Mouse (Mus musculus) retina, postnatal 7 days (tissue): ENCODE measurements at regions not wholly inside any gene's neighbourhood (a gene's known extent, or its start where the extent isn't known, plus 50 kb on each side); places are given as distances from the start of the nearest gene placed in this dataset.

ENCODE experiments used
- DNase-seq: peaks from one replicate; pipeline ENCODE4 v3.0.0-alpha.2; 2012; ENCODE audit warnings: low read depth, low spot score

DNA sequence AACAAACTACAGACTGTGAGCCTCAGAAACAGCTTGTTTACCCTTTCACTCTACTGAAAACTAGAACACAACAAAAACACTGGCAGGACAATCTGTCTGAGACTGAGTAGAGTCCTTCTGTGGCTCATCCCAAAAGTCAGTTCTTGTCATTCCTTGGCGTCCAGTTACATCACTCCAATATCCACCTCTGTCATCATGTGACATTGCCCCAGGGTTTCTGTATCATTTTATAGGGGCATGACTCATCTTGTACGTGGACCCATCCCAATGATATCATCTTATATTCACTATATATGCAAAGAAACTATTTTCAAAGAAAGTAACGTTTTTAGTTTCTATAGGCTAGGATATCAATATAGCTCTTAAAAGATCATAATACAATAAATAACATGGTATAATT is 152.3 kb downstream of the Dkk2 start:
- DNase-seq: no peak

- DNase-seq: no peak
Measured at GRCm38 (mm10) chr3:132257834-132258233, 172.7 kb downstream of the Dkk2 start.

- DNase-seq: no peak
Measured at GRCm38 (mm10) chr3:132269641-132270040, 184.5 kb downstream of the Dkk2 start.

DNA sequence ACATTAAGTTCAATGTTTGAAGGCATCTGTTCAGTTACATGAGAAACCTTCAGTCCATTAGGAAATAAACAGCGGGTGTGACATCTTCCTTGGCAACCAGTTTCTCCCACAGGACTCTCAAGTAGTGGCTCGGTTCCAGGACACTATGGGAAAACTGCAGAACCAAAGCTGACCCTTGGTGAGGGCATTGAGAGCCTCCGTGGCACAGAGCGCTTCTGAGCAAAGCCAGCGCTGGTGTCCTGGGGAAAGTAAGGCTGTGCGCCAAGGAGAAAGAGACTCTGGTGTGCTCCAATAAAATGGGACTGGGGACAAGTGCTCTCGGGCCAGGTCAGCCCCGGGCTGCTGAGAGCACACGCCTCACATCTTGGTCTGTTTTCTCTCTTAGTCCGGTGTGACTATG is 189.7 kb downstream of the Dkk2 start:
- no peak for DNase-seq

DNA sequence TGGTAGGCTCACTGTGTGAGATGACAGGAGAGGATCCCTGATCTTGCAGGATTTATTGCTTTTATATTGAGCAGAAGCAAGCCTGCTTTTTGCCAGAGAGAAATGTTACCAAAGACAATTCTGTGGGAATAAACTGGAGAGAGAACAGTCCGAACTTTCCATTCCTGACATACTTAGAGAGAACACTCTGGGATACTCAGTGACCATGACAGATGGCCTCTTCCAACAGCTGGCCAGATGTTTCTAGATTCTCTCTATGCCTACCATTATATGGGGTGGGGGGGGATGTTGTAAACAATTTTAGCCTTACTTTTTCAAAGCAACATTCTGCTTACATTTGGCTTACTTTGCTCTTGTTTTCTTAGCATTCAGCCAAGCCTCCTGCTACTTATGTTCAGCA is 192.7 kb downstream of the Dkk2 start:
- DNase-seq: no peak

DNA sequence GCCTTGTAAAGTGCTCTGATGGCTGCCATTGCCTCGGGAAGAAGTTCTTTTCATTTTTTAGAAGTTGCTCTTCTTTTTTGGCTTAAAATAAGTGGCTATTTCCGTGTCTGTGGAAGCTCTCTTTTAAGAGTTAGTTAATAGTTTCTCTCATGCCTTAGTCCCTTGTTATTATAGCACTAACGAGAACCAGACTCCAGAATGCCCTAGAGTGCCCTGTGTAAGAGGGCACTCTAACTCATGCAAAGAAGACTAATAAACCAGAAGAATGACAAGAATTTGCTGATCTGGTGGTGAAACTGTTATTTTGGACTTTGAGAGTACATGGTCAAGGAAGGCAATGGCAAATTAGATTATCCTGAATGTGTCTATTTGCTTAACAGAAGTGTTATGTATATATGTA is 202.6 kb downstream of the Dkk2 start:
- DNase-seq: no peak

GRCm38 (mm10) chr3:132326961-132327360 is 241.9 kb downstream of the Dkk2 start:
- DNase-seq: no peak

- no peak for DNase-seq
Measured at GRCm38 (mm10) chr3:132343625-132344024, 258.5 kb downstream of the Dkk2 start.

GRCm38 (mm10) chr3:132345856-132346255 is 260.8 kb downstream of the Dkk2 start:
- DNase-seq: no peak

DNA sequence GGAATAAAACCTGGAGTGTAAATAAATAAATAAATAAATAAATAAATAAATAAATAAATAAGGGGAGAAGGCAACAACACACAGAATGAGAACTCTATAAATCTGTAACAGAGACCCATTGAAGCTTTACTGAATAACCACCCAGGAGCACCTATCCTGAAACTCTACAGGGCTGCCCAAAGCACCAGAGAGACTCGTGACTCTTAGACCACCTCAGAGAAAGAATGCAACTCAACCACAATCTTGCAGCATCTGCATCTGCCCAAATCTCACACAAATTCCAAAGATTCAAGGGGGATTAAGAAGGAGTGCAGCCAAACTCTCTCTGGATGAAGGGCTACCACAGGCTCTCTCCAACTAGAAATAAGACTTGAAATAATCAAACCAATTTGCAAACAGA is 264.5 kb downstream of the Dkk2 start:
- DNase-seq: no peak

GRCm38 (mm10) chr3:132353204-132353603 is 268.1 kb downstream of the Dkk2 start:
- no peak for DNase-seq

DNA sequence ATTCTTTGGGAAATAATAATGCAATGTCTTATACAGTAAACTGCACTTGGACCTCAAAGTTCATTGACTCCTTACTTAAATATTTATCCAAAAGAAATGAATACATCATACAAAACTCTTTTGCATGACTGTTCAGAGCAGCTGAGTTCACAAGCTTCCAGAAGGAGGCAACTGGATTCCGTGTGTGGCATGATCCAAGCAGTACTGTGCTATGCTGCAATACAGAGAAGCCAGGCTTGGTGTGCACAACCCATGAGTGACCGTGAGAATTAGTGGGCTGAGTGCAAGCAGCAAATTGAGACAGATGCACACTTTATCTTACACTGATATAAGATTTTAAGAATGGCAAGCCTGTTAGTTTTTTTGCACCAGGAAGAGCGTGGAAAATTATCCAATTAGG is 270.0 kb upstream of the Gimd1 start:
- no peak for DNase-seq

DNA sequence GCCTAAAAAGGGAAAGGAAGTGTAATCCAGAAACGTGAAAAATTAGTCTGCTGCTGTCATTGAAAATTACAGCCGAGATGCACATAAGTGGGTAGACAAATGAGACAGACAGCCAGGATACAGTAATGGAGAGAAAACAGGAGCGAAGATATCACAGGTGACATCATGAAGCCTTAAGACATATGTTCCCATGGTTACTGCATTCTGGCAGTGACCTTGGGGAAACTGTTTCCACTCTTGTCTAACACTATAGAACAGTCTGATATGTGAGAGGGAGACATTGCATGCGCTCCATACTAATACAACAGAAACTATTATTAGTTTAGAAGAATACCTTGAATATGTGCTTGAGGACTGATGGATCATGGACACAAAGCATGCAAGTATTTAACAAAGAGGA is 254.0 kb upstream of the Gimd1 start:
- DNase-seq: no peak

GRCm38 (mm10) chr3:132417742-132418141 is 211.9 kb upstream of the Gimd1 start:
- DNase-seq: no peak

DNA sequence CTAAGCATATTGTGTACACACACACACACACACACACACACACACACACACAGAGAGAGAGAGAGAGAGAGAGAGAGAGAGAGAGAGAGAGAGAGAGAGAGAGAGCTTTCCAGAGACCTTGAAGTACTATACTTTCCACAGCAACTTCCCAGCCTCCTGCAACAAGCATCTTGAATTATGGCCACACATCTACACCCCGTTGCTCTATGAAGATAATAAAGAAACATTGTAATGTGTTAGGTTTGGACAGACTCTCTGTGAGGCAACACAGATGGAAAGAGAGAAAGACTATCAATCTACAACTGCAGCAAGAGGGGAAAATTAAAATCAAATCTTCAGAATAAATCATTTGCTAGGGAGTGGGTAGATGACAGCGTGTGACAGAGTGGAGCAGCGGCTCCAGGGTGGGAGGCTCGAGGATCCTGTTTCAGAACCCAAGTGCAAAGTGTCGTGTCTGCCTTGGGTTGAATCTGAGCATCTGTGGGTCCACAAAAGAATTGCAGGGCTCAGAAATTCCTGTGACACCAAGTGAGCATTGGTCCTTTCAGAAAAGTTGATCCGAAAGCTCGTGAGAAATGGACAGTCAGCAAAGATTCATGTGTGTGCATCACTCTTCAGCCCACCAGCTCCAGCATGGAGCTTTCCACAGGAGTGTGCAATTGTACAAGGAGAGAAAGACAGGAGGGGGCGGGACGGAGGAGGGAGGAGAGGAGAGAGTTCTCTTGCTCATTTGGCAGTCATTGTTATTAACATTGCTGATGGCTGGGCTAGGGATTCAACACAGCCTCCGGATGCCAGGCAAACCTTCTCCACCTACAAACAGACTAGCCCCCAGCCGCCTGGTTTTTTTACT is 203.6 kb upstream of the Gimd1 start:
- DNase-seq: no peak

DNA sequence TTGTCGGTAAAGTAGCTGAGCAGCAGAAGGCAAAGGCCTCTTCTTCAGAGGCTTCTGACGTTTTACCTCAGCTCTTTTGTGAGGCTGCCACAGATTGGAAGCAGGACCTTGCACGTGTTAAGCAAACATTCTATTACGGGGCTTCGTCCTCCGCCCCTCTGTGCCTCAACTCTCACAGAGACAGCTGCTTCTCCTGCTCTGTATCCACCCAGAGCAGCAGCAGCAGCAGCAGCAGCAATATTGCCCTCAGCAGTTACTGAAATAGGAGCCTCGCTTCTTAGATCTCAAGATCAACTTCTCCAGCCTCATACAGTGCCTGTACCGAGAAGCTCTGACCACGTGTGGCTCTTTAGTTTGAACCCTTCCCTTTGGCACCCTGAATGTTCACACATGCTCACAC is 202.4 kb upstream of the Gimd1 start:
- DNase-seq: no peak

DNA sequence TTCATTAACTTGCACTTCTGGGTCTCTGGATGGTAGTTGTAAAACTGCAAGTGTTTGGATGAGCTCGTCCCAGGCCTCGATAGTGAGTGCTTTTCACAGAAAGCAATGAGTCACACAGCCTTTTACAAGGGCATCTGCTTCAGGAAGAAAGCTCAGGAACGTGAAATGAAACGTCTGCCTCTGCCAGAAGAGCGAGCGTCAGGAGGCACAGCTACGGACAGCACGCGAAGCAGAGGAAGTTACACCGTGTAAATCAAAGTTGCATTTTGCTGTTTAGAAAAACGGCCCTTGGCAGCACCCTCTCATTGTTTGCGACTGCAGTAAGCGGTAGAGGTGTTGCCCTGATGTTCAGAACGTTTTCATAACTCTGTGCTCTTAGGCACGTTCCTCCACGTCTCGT is 201.5 kb upstream of the Gimd1 start:
- DNase-seq: no peak

GRCm38 (mm10) chr3:132431805-132432204 is 197.8 kb upstream of the Gimd1 start:
- no peak for DNase-seq

GRCm38 (mm10) chr3:132441226-132441625 is 188.4 kb upstream of the Gimd1 start:
- DNase-seq: no peak

DNA sequence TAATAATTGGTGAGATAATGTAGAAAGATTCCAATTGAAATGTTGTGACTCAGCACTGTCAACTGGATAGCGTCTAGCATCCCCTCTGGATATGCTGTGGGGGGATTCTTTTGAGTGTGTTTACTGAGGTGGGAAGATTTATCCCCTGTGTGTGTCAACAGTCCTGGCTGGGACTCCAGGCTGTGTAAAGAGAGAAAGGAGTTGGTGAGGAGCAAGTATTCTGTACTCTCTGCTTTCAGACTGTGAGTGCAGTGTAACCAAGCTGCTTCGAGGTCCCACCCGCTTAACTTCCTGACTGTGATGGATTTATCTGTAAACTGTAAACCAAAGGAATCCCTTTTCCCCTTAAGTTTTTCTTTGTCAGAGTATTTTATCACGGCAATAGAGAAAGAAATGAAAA is 175.7 kb upstream of the Gimd1 start:
- no peak for DNase-seq

GRCm38 (mm10) chr3:132462348-132462959 is 167.2 kb upstream of the Gimd1 start:
- no peak for DNase-seq

- DNase-seq: no peak
Measured at GRCm38 (mm10) chr3:132471070-132471469, 158.6 kb upstream of the Gimd1 start.

GRCm38 (mm10) chr3:132477768-132478167 is 151.9 kb upstream of the Gimd1 start:
- DNase-seq: no peak
